Mouse (Mus musculus) c-Kit-negative CD71-positive TER-119-positive erythroid progenitor cells, embryonic 14.5 days (primary cell): ENCODE data around the gene Olfr728.

Source experiments
- DNase-seq: peaks from one replicate; pipeline ENCODE4 v3.0.0-alpha.2; 2013; ENCODE audit warnings: low read depth, low spot score

Gene Olfr728

GRCm38 (mm10) chr14:50142580-50142979 lies at the start of gene Olfr728:
Olfr728 (minus strand) TSS chr14:50142680.
- DNase-seq: no peak

GRCm38 (mm10) chr14:50188098-50188497 lies 45.6 kb upstream of the Olfr728 start, which contains the start of gene Olfr730:
Olfr730 (minus strand) TSS chr14:50188198.
- no peak for DNase-seq

GRCm38 (mm10) chr14:50152810-50153209 lies 10.3 kb upstream of the Olfr728 start, which contains the start of gene Olfr729:
Olfr729 (minus strand) TSS chr14:50152910.
- no peak for DNase-seq

- no peak for DNase-seq
These were observed 19.6 kb downstream of the Olfr728 start, which contains the start of gene Olfr727 for GRCm38 (mm10) chr14:50122886-50123285. Olfr727 (plus strand) TSS chr14:50123186.

- no peak for DNase-seq
These were observed 51.6 kb downstream of the Olfr728 start, which contains the start of gene Olfr726 for GRCm38 (mm10) chr14:50090853-50091252. Olfr726 (minus strand) TSS chr14:50090953.
